Mouse (Mus musculus) heart, adult 2 months (tissue): Measurements from ENCODE around the gene Col8a1. TPM values are rescaled to one million over a fixed set of nuclear protein-coding genes. Genes with fewer than 3 reads are reported as not detected.

Source experiments
- DNase-seq, 2 experiments: peaks; one replicate each; pipeline ENCODE4 v3.0.0; 2021
- H3K27ac ChIP-seq: fragments of 200-600 bp; 2 replicates; pipeline ENCODE4 v1.8.1; 2022
- H3K27me3 ChIP-seq: fragments of 200-500 bp; 2 replicates; pipeline ENCODE4 v1.6.1; 2012; ENCODE audit warnings: mild to moderate bottlenecking, low read length, inconsistent platforms, mixed read lengths; ENCODE audit not compliant: control insufficient read depth, insufficient read depth
- H3K36me3 ChIP-seq: fragments of 200-500 bp; 2 replicates; pipeline ENCODE4 v1.6.1; 2012; ENCODE audit warnings: low read length, inconsistent platforms; ENCODE audit not compliant: control insufficient read depth, insufficient read depth
- H3K4me1 ChIP-seq: fragments of 200-500 bp; 2 replicates; pipeline ENCODE4 v1.6.1; 2011; ENCODE audit warnings: low read length; ENCODE audit not compliant: control insufficient read depth, insufficient read depth
- H3K4me3 ChIP-seq: fragments of 200-600 bp; 2 replicates; pipeline ENCODE4 v1.8.1; 2022
- H3K79me2 ChIP-seq: fragments of 200-500 bp; replicated peaks from 2 replicates; pipeline ENCODE4 v1.6.1; 2012; ENCODE audit warnings: mild to moderate bottlenecking, inconsistent platforms, low read length, moderate library complexity, mixed read lengths; ENCODE audit not compliant: control insufficient read depth, insufficient read depth
- H3K9ac ChIP-seq: fragments of 200-500 bp; 2 replicates; pipeline ENCODE4 v1.6.1; 2012; ENCODE audit warnings: low read depth, mild to moderate bottlenecking, control low read depth, inconsistent platforms, low read length, mixed read lengths
- CTCF ChIP-seq: fragments of 200-600 bp; IDR thresholded peaks from 2 replicates; pipeline ENCODE4 v1.8.1; 2022; ENCODE audit warnings: antibody characterized with exemption, mild to moderate bottlenecking, moderate library complexity
- EP300 ChIP-seq: fragments of 200-500 bp; IDR thresholded peaks from 2 replicates; pipeline ENCODE4 v1.6.1; 2011; ENCODE audit warnings: low read depth, low read length, control low read depth; ENCODE audit not compliant: insufficient read depth
- POLR2A ChIP-seq: fragments of 200-500 bp; IDR thresholded peaks from 2 replicates; pipeline ENCODE4 v1.6.1; 2011; ENCODE audit warnings: mild to moderate bottlenecking, low read depth, low read length, control low read depth; ENCODE audit not compliant: insufficient read depth
- WGBS: fragments of 180-500 bp; shearing (Covaris S2); methylation state at CpG from one replicate; pipeline ENCODE4 v1.1.7; 2018; 5-methylcytosine and 5-hydroxymethylcytosine counted together
- intact Hi-C: fragments of 180-260 bp; cut with DNase I; formaldehyde crosslinking; loops from one replicate; pipeline ENCODE4 v1.15.1; 2025
- polyA plus RNA-seq: library from polyadenylated mRNA; depleted of rRNA; stranded (reverse); fragments of >200 nt; gene quantifications from 2 replicates; pipeline ENCODE4 v1.2.3, GENCODE M21; 2012; rRNA removed
- total RNA-seq, 2 experiments: library from RNA; stranded (reverse); gene quantifications; 2 replicates each; pipeline ENCODE4 v1.2.3; 2021

The Col8a1 gene
- total and polyA plus RNA-seq, 3 experiments: 5.1 to 5.6 (median 5.3) TPM

DNA sequence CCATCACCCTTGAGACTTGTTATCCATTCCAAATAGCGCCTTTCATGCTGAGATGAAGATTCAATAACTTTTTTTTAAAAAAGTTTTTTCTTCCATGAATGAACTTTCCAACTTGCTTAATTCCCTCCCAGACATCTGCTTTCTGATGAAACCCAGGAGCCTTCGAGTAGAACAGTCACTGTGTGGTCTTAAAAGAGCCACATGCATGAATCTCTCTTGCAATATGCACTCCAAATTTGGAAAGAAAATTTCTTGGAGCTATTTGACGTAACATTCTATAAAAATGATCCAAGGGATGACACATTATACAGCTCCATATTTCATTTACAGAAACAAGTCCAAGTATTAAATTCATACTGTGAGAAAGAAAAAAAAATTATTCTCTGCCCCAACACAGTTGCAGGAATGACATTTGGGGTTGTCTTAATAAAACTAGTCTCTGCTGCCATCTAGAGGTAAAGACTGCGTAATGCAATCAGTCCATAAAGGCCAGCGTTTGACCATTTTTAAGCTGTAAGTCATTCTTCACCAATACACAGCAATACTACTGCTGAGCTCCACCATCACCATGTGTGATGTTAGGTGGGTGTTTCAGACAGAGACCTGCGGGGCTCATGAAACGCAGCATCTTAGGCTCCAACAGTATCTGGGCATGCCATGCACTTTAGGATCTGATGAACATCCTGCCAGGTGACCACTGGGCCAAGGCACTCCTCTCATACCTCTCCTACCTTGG is 160.9 kb downstream of the Col8a1 start:
- no peak for DNase-seq
- Histone ChIP-seq H3K4me1 (no peaks in the 10 kb centered on the region), H3K27me3 (no peaks in the 10 kb centered on the region), H3K9ac (no peak overlapping the region), H3K4me3 (no peak overlapping the region), H3K36me3 (no peaks in the 10 kb centered on the region), H3K27ac (no peak overlapping the region), H3K79me2 (no peaks in the 10 kb centered on the region)
- 41% methylated on average over 7 of the region's 7 CpGs for WGBS
- intact Hi-C loops: loop anchor here (5.0 kb wide), 1 partner anchor 351 kb away; no protein-coding TSS in a partner anchor
- TF ChIP-seq EP300 (no peak), CTCF (peak; percentile 94)

DNA sequence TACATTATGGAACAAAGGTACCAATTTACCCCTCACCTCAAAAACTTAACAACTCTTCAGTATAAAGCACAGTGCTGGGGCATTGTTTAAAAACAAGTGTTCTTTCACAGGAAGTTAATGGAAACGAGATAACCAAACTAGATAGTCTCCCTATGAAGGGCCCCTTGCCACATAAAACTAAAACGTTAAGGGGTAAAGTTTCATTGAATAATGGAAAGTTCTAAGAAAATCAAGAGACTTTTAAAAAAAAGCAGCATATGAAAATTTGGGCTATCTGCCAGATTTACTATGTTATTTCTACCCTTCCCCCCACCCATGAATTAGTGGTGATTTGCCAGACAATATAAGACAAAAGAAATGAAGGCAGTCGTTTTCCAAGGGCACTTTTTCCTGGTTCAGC is 169.3 kb downstream of the Col8a1 start:
- no peak overlapping the region for H3K4me3 ChIP-seq
- H3K27me3 ChIP-seq: no peaks in the 10 kb centered on the region
- intact Hi-C loops: no loop called here
- DNase-seq: no peak
- no peak for TF ChIP-seq EP300
- TF ChIP-seq POLR2A: no peak
- no peak for TF ChIP-seq CTCF
- H3K79me2 ChIP-seq: no peaks in the 10 kb centered on the region
- peaks cover 11% of the 10 kb centered on the region for H3K4me1 ChIP-seq
- H3K27ac ChIP-seq: peak overlapping the region; percentile 8
- 26% methylated on average over 3 of the region's 3 CpGs for WGBS
- H3K9ac ChIP-seq: no peak overlapping the region
- peaks cover 14% of the 10 kb centered on the region for H3K36me3 ChIP-seq

DNA sequence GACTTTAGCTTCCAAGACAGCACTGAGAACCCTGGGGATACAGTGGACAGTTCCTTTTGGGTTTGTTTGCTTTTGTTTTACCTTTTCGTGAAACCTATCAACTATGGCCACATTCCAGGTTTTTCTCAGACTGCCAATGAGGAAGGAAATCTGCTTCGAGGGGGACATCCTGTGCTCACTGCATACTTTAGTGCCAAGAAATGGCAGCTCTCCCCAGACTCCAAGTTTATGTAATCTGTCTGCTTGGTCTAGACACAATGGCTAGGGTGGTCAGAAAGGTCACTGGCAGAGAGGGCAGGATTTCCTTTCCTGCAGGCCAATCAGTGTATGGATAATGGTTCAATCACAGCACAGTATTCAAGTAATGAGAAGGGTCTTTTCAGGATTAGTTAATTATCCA is 172.5 kb downstream of the Col8a1 start:
- H3K4me1 ChIP-seq: peaks cover 11% of the 10 kb centered on the region
- DNase-seq: no peak
- H3K9ac ChIP-seq: no peak overlapping the region
- peaks cover 27% of the 10 kb centered on the region for H3K36me3 ChIP-seq
- no peaks in the 10 kb centered on the region for H3K79me2 ChIP-seq
- TF ChIP-seq CTCF: no peak
- TF ChIP-seq POLR2A: 0 out of 2 replicates have a peak, but pooled peaks have one; percentile 11
- TF ChIP-seq EP300: peak; percentile 84
- peak overlapping the region; percentile 56 for H3K27ac ChIP-seq
- no peaks in the 10 kb centered on the region for H3K27me3 ChIP-seq
- WGBS: 34% methylated on average over 2 of the region's 2 CpGs
- no peak overlapping the region for H3K4me3 ChIP-seq
- intact Hi-C loops: no loop called here

DNA sequence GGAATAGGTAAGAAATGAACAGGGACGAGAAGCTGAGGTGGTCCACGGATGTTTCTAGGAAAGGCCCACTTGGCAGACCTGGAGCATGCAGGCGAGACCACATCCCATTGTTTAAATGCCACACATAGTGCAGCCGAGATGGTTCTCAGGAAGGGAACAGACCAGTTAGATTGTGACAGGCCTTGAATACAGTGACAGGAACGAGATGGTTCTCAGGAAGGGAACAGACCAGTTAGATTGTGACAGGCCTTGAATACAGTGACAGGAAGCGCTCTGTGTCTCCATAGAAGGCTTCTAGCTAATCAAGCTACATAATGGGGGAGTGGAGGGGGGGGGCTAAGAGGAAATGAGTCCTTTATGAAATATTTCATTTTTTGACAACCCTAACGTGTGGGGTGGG is 174.5 kb downstream of the Col8a1 start:
- H3K9ac ChIP-seq: no peak overlapping the region
- 39% methylated on average over 7 of the region's 7 CpGs for WGBS
- intact Hi-C loops: no loop called here
- peak overlapping the region; percentile 57 for H3K27ac ChIP-seq
- H3K36me3 ChIP-seq: peaks cover 27% of the 10 kb centered on the region
- TF ChIP-seq CTCF: no peak
- TF ChIP-seq EP300: no peak
- no peak for TF ChIP-seq POLR2A
- no peak for DNase-seq
- no peaks in the 10 kb centered on the region for H3K79me2 ChIP-seq
- H3K4me3 ChIP-seq: no peak overlapping the region
- H3K27me3 ChIP-seq: no peaks in the 10 kb centered on the region
- H3K4me1 ChIP-seq: peaks cover 10% of the 10 kb centered on the region

DNA sequence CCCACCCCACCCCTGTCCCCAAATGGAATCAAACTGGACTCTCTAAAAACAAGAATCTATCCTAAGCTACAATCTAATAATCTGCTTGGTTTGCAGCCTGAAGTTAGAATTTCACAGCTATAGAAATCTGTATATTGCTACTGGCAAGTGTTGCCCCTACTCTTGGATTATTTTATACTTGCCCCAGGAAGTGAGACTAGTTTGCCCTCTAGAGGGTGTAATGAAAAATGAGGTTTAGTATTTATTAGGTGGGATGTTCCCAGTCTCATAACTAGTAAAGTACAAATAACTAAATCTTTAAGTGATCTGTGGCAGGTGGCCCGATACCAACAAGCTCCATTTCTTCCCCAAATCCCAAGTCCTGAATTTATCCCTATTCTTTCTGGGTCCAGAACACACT is 177.0 kb downstream of the Col8a1 start:
- H3K27me3 ChIP-seq: no peaks in the 10 kb centered on the region
- WGBS: 76% methylated on average over 1 of the region's 1 CpGs
- H3K27ac ChIP-seq: peak overlapping the region; percentile 1; the same call in 1 of the 2 replicates
- H3K36me3 ChIP-seq: peaks cover 47% of the 10 kb centered on the region
- intact Hi-C loops: loop anchor here (1.0 to 10.0 kb wide), 4 partner anchors 45 to 335 kb away; no protein-coding TSS in a partner anchor
- no peak overlapping the region for H3K9ac ChIP-seq
- no peak for DNase-seq
- TF ChIP-seq CTCF: peak; percentile 74
- no peak for TF ChIP-seq POLR2A
- H3K4me1 ChIP-seq: peaks cover 9% of the 10 kb centered on the region
- H3K79me2 ChIP-seq: no peaks in the 10 kb centered on the region
- no peak overlapping the region for H3K4me3 ChIP-seq

DNA sequence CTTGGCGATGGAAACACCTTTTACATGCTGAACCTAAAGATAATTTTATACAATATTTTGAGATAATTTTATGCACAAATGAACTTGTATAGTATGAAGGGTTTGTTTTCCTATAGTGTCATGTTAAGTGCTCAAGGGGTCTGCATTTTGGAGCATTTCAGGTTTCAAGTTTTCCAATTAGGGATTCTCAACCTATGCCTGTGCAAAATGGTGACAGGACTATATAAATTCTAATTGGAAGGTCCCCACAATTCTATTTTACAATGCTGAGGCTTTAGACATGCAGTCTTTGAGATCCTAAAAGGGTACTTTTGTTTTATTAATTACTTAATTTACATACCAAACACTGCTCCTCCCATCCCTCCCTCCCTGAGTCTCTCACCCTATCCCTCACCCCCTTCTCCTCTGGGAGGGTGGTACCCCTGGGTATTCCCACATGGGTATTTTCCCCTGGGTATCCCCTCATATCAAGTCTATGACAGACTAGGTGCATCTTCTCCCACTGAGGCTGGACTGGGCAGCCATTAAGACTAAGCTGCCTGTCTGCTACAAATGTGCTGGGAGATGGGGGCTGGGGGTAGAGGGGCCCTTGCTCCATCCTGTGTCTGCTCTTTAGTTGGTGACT is 178.7 kb downstream of the Col8a1 start:
- Histone ChIP-seq H3K27me3 (no peaks in the 10 kb centered on the region), H3K27ac (no peak overlapping the region), H3K4me3 (no peak overlapping the region), H3K4me1 (peaks cover 9% of the 10 kb centered on the region), H3K36me3 (peaks cover 55% of the 10 kb centered on the region), H3K9ac (no peak overlapping the region), H3K79me2 (peaks cover 1% of the 10 kb centered on the region; the same call in 1 of the 2 replicates)
- 91% methylated on average over 1 of the region's 1 CpGs for WGBS
- no peak for DNase-seq
- TF ChIP-seq POLR2A (no peak), CTCF (no peak), EP300 (no peak)
- intact Hi-C loops: loop anchor here (5.0 to 10.0 kb wide), 3 partner anchors 44 to 334 kb away; no protein-coding TSS in a partner anchor

Other genes starting within 250 kb of the Col8a1 start
- gene Cmss1, start 147.9 kb downstream of the Col8a1 start, total RNA-seq: 10 to 100 TPM; 66.9 to 74.3 TPM
- 17.6 and 30.2 TPM in 2 replicates for gene Cmss1, start 147.9 kb downstream of the Col8a1 start, polyA plus RNA-seq